ENCODE assay signal across 9 mouse cellular contexts in genomic region chr2:75985124-75985523, GRCm38 (mm10). TPM values are rescaled to one million over a fixed set of nuclear protein-coding genes. Genes with fewer than 3 reads are reported as not detected.
DNase-seq lines count a peak whose midpoint lies in the region; ATAC-seq and TF ChIP-seq lines count a peak whose summit lies in the region.
"Had no signal": no experiment of that assay in that cellular context is flagged by ENCODE, and none has a peak within 500 bp of the region (broad histone marks: within the 10 kb centered on the region; RNA-seq: fewer than 3 reads in every experiment).

No protein-coding gene starts in this region.

- H3K36me3 ChIP-seq in E14TG2a.4 (ENCODE audit: insufficient read depth, low read length), result no peaks in the 10 kb centered on the region
- no peaks in the 10 kb centered on the region for H3K36me3 ChIP-seq in embryonic facial prominence, embryonic 14.5 days (ENCODE audit: control insufficient read depth, insufficient read depth, low read length)
- H3K36me3 ChIP-seq in hindbrain, embryonic 13.5 days, result no peaks in the 10 kb centered on the region
- H3K36me3 ChIP-seq: heart, embryonic 15.5 days had no signal

- H3K4me1 ChIP-seq in E14TG2a.4 (replicated peaks; ENCODE audit: low read depth, low read length), result peaks cover 26% of the 10 kb centered on the region
- H3K4me1 ChIP-seq in embryonic facial prominence, embryonic 14.5 days (ENCODE audit: control insufficient read depth, insufficient read depth, low read length), result peaks cover 18% of the 10 kb centered on the region; the same call in 1 of the 2 replicates
- H3K4me1 ChIP-seq in hindbrain, embryonic 13.5 days (replicated peaks), result peaks cover 44% of the 10 kb centered on the region
- H3K4me1 ChIP-seq: heart, embryonic 15.5 days had no signal

- peak; percentile 59 for DNase-seq in adrenal gland, postnatal 10 days
- peak; percentile 91 for DNase-seq in embryonic facial prominence, embryonic 14.5 days (ENCODE audit: low spot score)
- peak; percentile 80 for DNase-seq in layer of hippocampus, adult 9-11 months
- DNase-seq in lung, postnatal 14 days, result peak; percentile 59
- peak; percentile 89 for DNase-seq in retina, postnatal 1 day

- WGBS in embryonic facial prominence, embryonic 14.5 days, result 2% methylated on average over 2 of the region's 2 CpGs
- 5% methylated on average over 2 of the region's 2 CpGs for WGBS in hindbrain, embryonic 13.5 days

- H3K4me2 ChIP-seq in embryonic facial prominence, embryonic 14.5 days (ENCODE audit: low read depth, low read length), result no peak overlapping the region
- H3K4me2 ChIP-seq in hindbrain, embryonic 13.5 days, result no peak overlapping the region; the same call in 1 of the 2 replicates
- H3K4me2 ChIP-seq: heart, embryonic 15.5 days had no signal

- H3K27me3 ChIP-seq in E14TG2a.4 (ENCODE audit: insufficient read depth, low read length), result no peaks in the 10 kb centered on the region
- H3K27me3 ChIP-seq in embryonic facial prominence, embryonic 14.5 days (replicated peaks; ENCODE audit: control insufficient read depth, insufficient read depth, low read length), result no peaks in the 10 kb centered on the region
- no peaks in the 10 kb centered on the region for H3K27me3 ChIP-seq in hindbrain, embryonic 13.5 days
- H3K27me3 ChIP-seq: heart, embryonic 15.5 days had no signal

- H3K4me3 ChIP-seq in E14TG2a.4 (replicated peaks; ENCODE audit: low read length), result no peak overlapping the region
- no peak overlapping the region for H3K4me3 ChIP-seq in embryonic facial prominence, embryonic 14.5 days (ENCODE audit: low read depth, low read length)
- no peak overlapping the region for H3K4me3 ChIP-seq in hindbrain, embryonic 13.5 days
- H3K4me3 ChIP-seq: heart, embryonic 15.5 days had no signal

- TF ChIP-seq CTCF in E14TG2a.4 (conservative IDR thresholded peaks at IDR 0.05; ENCODE audit: low read length), result peak; percentile 96

- H3K9ac ChIP-seq in embryonic facial prominence, embryonic 14.5 days (ENCODE audit: low read depth, low read length), result no peak overlapping the region
- no peak overlapping the region for H3K9ac ChIP-seq in hindbrain, embryonic 13.5 days
- H3K9ac ChIP-seq: heart, embryonic 15.5 days had no signal

- peak; percentile 71 for ATAC-seq in embryonic facial prominence, embryonic 14.5 days (ENCODE audit: low read depth)
- peak; percentile 19; the same call in 1 of the 2 replicates for ATAC-seq in hindbrain, embryonic 13.5 days (ENCODE audit: low FRiP score)
- no peak for ATAC-seq in erythroid progenitor cell, adult 5-6 weeks (replicated peaks; ENCODE audit: low FRiP score, poor library complexity, severe bottlenecking)

- H3K27ac ChIP-seq in embryonic facial prominence, embryonic 14.5 days (replicated peaks; ENCODE audit: low read depth, low read length), result no peak overlapping the region
- H3K27ac ChIP-seq in hindbrain, embryonic 13.5 days, result peak overlapping the region; percentile 69
- H3K27ac ChIP-seq: heart, embryonic 15.5 days had no signal

- peaks cover 4% of the 10 kb centered on the region for H3K9me3 ChIP-seq in E14TG2a.4 (ENCODE audit: low read length)
- H3K9me3 ChIP-seq in embryonic facial prominence, embryonic 14.5 days (ENCODE audit: control insufficient read depth, low read length), result no peaks in the 10 kb centered on the region
- H3K9me3 ChIP-seq in hindbrain, embryonic 13.5 days, result no peaks in the 10 kb centered on the region
- H3K9me3 ChIP-seq: heart, embryonic 15.5 days had no signal

RNA-seq across cellular contexts. Expression of gene Ttc30a1, which starts 3.4 kb away (rescaled TPM):
- 1 to 10 TPM; 2.4 to 4.5 TPM for total RNA-seq in adrenal gland, postnatal 10 days (2021)
- polyA plus RNA-seq in embryonic facial prominence, embryonic 14.5 days (2014; fragmentation: Nextera tagmentation; extraction: Ambion mirVana), result 7.4 and 7.8 TPM in 2 replicates
- polyA plus RNA-seq in hindbrain, embryonic 13.5 days (2015; fragmentation: Nextera tagmentation; extraction: Ambion mirVana), result 7.3 and 8.2 TPM in 2 replicates
- 0.84 and 2.2 TPM in 2 replicates for total RNA-seq in erythroid progenitor cell, adult 5-6 weeks (2015; ENCODE audit: low replicate concordance)
- total RNA-seq in erythroid progenitor cell, adult 5-6 weeks (2017; ENCODE audit: low replicate concordance), result 0.45 and 0.51 TPM in 2 replicates

RNA-seq across cellular contexts. Expression of gene Ttc30a2, which starts 7.2 kb away (rescaled TPM):
- 1 to 10 TPM in 1 of 2 experiments, under 1 TPM in 1; 0.78 to 1.2 TPM for total RNA-seq in adrenal gland, postnatal 10 days (2021)
- polyA plus RNA-seq in embryonic facial prominence, embryonic 14.5 days (2014; fragmentation: Nextera tagmentation; extraction: Ambion mirVana), result 0.43 and 0.56 TPM in 2 replicates
- polyA plus RNA-seq in hindbrain, embryonic 13.5 days (2015; fragmentation: Nextera tagmentation; extraction: Ambion mirVana), result 1.0 and 1.1 TPM in 2 replicates
- not detected in 2 replicates for total RNA-seq in erythroid progenitor cell, adult 5-6 weeks (2015; ENCODE audit: low replicate concordance)
- not detected in 2 replicates for total RNA-seq in erythroid progenitor cell, adult 5-6 weeks (2017; ENCODE audit: low replicate concordance)

RNA-seq across cellular contexts. Expression of gene Ttc30b, which starts 46.7 kb away (rescaled TPM):
- 10 to 100 TPM; 13.4 to 18.9 TPM for total RNA-seq in adrenal gland, postnatal 10 days (2021)
- polyA plus RNA-seq in embryonic facial prominence, embryonic 14.5 days (2014; fragmentation: Nextera tagmentation; extraction: Ambion mirVana), result 14.8 and 15.0 TPM in 2 replicates
- polyA plus RNA-seq in hindbrain, embryonic 13.5 days (2015; fragmentation: Nextera tagmentation; extraction: Ambion mirVana), result 16.7 and 20.9 TPM in 2 replicates
- 1.4 TPM in 1 of 2 replicates, not detected in the other for total RNA-seq in erythroid progenitor cell, adult 5-6 weeks (2015; ENCODE audit: low replicate concordance)
- total RNA-seq in erythroid progenitor cell, adult 5-6 weeks (2017; ENCODE audit: low replicate concordance), result not detected in 2 replicates

Comparison
In these comparisons a context has a peak if more than half of its experiments do, and no peak if none do; other contexts are left out.
1. RNA of gene Ttc30b, which starts 46.7 kb away (total RNA-seq): 13.4 to 18.9 TPM in adrenal gland, postnatal 10 days; 1.4 TPM in erythroid progenitor cell, adult 5-6 weeks; every median in the first group is over 4 times any median in the second.
2. Peak in every context shown above with its lines, with median percentiles within 50 percentile points of each other: DNase-seq.